Mouse (Mus musculus) ES-E14 (cell line): ENCODE measurements at regions not wholly inside any gene's neighbourhood (a gene's known extent, or its start where the extent isn't known, plus 50 kb on each side); places are given as distances from the start of the nearest gene placed in this dataset.

Source experiments
- CHD2 ChIP-seq: IDR thresholded peaks from 2 replicates; pipeline ENCODE4 v1.6.1; 2014; ENCODE audit warnings: mild to moderate bottlenecking, low read depth, low read length, inconsistent platforms
- HCFC1 ChIP-seq: IDR thresholded peaks from 2 replicates; pipeline ENCODE4 v1.6.1; 2012; ENCODE audit warnings: low read length, inconsistent platforms, borderline replicate concordance; ENCODE audit not compliant: insufficient read depth
- MAFK ChIP-seq: IDR thresholded peaks from 2 replicates; pipeline ENCODE4 v1.6.1; 2014; ENCODE audit warnings: mild to moderate bottlenecking, low read depth, low read length, inconsistent platforms; ENCODE audit not compliant: insufficient read depth
- ZC3H11A ChIP-seq: IDR thresholded peaks from 2 replicates; pipeline ENCODE4 v1.6.1; 2012; ENCODE audit warnings: low read depth, mild to moderate bottlenecking, inconsistent platforms, low read length, borderline replicate concordance
- ZNF384 ChIP-seq: IDR thresholded peaks from 2 replicates; pipeline ENCODE4 v1.6.1; 2012; ENCODE audit warnings: low read depth, low read length, inconsistent platforms

DNA sequence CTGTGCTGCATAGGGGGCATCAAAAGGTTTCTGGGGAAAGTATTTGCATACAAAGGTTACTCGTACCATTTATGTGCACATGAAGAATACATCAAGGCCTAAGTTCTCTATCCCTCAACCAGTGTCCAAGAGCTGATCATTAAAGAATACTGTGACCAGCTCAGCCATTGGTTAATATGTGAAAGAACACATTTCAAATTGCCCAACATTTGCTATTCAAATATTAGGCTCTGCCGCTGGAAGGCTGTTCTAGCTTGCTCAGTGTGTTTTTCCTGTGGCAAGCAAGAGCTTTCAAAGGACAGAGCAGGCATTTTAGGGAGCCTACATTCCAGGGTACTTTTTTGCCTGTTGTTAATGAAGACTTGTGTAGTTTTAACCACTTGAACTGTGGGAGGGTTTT lies 220.8 kb downstream of the Ahr start:
- TF ChIP-seq HCFC1, result no peak
- TF ChIP-seq MAFK, result no peak
- TF ChIP-seq CHD2, result no peak
- no peak for TF ChIP-seq ZNF384
- TF ChIP-seq ZC3H11A, result no peak
